Mouse (Mus musculus) forebrain, embryonic 15.5 days (tissue): ENCODE measurements around the gene Lingo1. TPM values are rescaled to one million over a fixed set of nuclear protein-coding genes. Genes with fewer than 3 reads are reported as not detected.

Experiments used
- ATAC-seq: fragments of 200-750 bp; cut with Nextera tagmentation; replicated peaks from 2 replicates; pipeline ENCODE4 v1.8.0; 2017; ENCODE audit warnings: mild to moderate bottlenecking, moderate TSS enrichment, moderate library complexity
- H3K27ac ChIP-seq: fragments of 300-500 bp; sonication (generic); replicated peaks from 2 replicates; pipeline ENCODE4 v1.5.1; 2015; ENCODE audit warnings: mild to moderate bottlenecking, inconsistent platforms
- H3K27me3 ChIP-seq: fragments of 300-500 bp; sonication (generic); 2 replicates; pipeline ENCODE4 v1.6.1; 2015; ENCODE audit warnings: inconsistent platforms
- H3K36me3 ChIP-seq: fragments of 300-500 bp; sonication (generic); 2 replicates; pipeline ENCODE4 v1.6.1; 2015; ENCODE audit warnings: mild to moderate bottlenecking, inconsistent platforms
- H3K4me1 ChIP-seq: fragments of 300-500 bp; sonication (generic); 2 replicates; pipeline ENCODE4 v1.6.1; 2015; ENCODE audit warnings: inconsistent platforms
- H3K4me2 ChIP-seq: fragments of 300-500 bp; sonication (generic); replicated peaks from 2 replicates; pipeline ENCODE4 v1.6.1; 2015; ENCODE audit warnings: mild to moderate bottlenecking, inconsistent platforms
- H3K4me3 ChIP-seq: fragments of 300-500 bp; sonication (generic); 2 replicates; pipeline ENCODE4 v1.5.1; 2015; ENCODE audit warnings: mild to moderate bottlenecking, inconsistent platforms
- H3K9ac ChIP-seq: fragments of 300-500 bp; sonication (generic); replicated peaks from 2 replicates; pipeline ENCODE4 v1.6.1; 2015; ENCODE audit warnings: mild to moderate bottlenecking, inconsistent platforms
- H3K9me3 ChIP-seq: fragments of 300-500 bp; sonication (generic); 2 replicates; pipeline ENCODE4 v1.6.1; 2016; ENCODE audit warnings: inconsistent platforms
- WGBS: fragments of 180-500 bp; shearing (Covaris S2); methylation state at CpG from one replicate; pipeline ENCODE4 v1.1.7; 2015; ENCODE audit warnings: mixed read lengths; 5-methylcytosine and 5-hydroxymethylcytosine counted together
- polyA plus RNA-seq: library from polyadenylated mRNA; unstranded; fragments of >200 nt; fragmentation: Nextera tagmentation; extraction: Ambion mirVana; gene quantifications from 2 replicates; pipeline ENCODE4 v1.2.1, GENCODE M21; 2015

The Lingo1 gene
- polyA plus RNA-seq, 1 experiment from 2014 or later = 38.4 TPM

DNA sequence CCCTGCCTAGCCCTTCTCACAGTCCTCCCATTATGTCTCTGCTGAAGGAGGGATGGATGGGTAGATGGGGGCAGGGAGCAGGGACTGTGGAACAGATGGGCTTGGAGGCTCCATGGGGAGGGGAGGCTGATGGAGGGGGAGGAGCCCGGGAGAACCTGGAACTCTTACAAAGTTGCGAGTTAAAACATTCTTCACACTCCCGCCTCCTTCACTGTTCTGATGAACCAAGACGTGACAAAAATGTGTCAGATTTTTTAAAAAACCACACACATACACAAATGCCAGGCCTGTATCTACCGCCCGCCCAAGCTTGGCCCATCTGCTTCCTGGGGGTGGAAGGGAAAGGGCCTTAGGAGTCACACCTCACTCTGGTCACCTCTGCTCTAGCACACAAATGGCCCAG is 138.3 kb downstream of the Lingo1 start:
- H3K27me3 ChIP-seq = no peaks in the 10 kb centered on the region
- no peaks in the 10 kb centered on the region for H3K9me3 ChIP-seq
- H3K9ac ChIP-seq = no peak overlapping the region
- H3K4me1 ChIP-seq = peaks cover 60% of the 10 kb centered on the region
- H3K27ac ChIP-seq = peak overlapping the region; percentile 81
- no peaks in the 10 kb centered on the region for H3K36me3 ChIP-seq
- H3K4me3 ChIP-seq = no peak overlapping the region
- no peak overlapping the region for H3K4me2 ChIP-seq
- ATAC-seq = peak; percentile 68
- 60% methylated on average over 6 of the region's 6 CpGs for WGBS

DNA sequence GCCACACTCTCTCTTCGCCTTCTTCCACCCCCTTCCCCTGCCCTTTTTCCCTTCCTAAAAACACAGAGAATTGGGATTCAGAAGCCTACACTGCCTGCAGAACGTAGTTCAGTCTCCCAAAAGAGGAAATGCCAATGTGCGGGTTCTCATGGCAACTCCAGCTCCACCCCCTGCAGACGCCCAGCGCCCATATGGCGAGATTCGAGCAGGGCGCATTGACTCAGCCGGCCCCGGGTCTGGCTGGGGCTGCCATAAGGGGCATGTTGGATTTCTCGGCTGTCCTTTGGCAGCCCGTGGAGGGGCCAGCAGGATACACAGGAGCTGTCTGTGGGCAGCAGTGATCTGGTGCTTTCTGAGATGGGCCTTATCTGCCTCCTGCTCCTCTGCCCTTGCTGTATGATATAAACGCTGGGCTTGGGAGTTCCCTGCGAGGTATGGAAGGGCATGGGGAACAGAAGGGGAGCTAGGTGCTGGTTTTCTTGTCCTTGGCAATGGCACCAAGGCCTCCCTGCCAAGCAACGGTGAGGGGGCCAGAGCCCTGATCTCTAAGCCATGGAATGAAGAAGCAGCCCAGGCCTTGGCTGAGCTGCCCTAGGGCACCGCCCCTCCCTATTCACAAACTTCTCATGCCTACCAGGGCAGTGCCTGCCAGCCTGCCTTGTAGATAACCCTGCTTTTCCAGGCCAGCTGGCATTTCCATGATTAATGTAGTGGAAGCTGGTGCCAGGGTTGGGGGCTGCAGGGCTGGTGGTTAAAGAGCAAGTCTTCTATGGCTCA is 139.3 kb downstream of the Lingo1 start:
- Histone ChIP-seq H3K27me3 (no peaks in the 10 kb centered on the region), H3K4me2 (peak overlapping the region; percentile 11; the same call in 1 of the 2 replicates), H3K27ac (peak overlapping the region; percentile 81), H3K4me1 (peaks cover 56% of the 10 kb centered on the region), H3K36me3 (no peaks in the 10 kb centered on the region), H3K4me3 (no peak overlapping the region), H3K9ac (no peak overlapping the region), H3K9me3 (no peaks in the 10 kb centered on the region)
- 51% methylated on average over 16 of the region's 16 CpGs for WGBS
- peak; percentile 29 for ATAC-seq

DNA sequence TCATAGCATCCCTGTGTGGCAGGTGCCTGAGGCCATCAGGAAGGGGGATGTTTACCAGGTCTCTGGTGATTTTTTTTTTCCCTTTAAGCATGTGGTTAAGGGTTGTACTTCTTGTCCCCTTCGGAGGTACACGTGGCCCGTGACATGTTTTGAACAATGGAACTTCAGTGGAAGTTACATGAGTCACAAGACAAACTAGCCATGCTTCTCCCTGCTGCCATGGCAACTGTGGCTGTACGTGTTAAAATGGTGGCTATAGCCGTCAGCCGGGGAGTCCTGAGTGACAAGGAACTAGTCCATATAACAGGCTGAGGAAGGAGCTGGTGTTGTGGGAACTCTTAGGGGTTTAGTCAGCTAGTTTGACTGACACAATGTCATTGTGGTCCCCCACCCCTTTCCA is 141.1 kb downstream of the Lingo1 start:
- no peaks in the 10 kb centered on the region for H3K36me3 ChIP-seq
- no peak overlapping the region for H3K4me3 ChIP-seq
- H3K4me1 ChIP-seq = peaks cover 51% of the 10 kb centered on the region
- no peaks in the 10 kb centered on the region for H3K27me3 ChIP-seq
- no peak overlapping the region for H3K4me2 ChIP-seq
- no peak overlapping the region for H3K27ac ChIP-seq
- no peaks in the 10 kb centered on the region for H3K9me3 ChIP-seq
- H3K9ac ChIP-seq = no peak overlapping the region
- WGBS = 35% methylated on average over 6 of the region's 6 CpGs
- no peak for ATAC-seq

DNA sequence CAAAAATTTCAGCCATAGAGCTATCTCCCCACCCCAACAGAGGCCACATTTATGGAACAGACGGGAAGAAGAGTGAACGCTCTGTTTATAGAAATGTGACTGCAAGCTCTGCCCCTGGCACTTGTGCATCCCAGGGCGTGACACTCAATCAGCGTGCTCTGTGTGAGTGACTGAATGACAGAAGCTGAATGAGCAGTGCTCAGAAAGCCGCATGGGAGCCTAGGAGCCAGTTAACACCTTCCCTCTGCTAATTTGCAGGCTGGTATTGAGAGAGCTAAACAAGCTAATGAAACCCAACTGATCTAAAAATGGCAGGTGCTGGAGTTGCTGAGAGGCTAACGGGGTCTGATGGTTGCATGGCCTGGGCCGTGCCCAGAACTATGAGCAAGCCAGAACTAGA is 143.7 kb downstream of the Lingo1 start:
- Histone ChIP-seq H3K4me2 (no peak overlapping the region), H3K9ac (no peak overlapping the region), H3K9me3 (no peaks in the 10 kb centered on the region), H3K36me3 (no peaks in the 10 kb centered on the region), H3K27ac (0 out of 2 replicates have a peak overlapping the region, but pooled peaks have one; percentile 10), H3K27me3 (peaks cover 3% of the 10 kb centered on the region; the same call in 1 of the 2 replicates), H3K4me3 (no peak overlapping the region), H3K4me1 (peaks cover 33% of the 10 kb centered on the region)
- ATAC-seq = no peak
- WGBS = 39% methylated on average over 7 of the region's 7 CpGs

DNA sequence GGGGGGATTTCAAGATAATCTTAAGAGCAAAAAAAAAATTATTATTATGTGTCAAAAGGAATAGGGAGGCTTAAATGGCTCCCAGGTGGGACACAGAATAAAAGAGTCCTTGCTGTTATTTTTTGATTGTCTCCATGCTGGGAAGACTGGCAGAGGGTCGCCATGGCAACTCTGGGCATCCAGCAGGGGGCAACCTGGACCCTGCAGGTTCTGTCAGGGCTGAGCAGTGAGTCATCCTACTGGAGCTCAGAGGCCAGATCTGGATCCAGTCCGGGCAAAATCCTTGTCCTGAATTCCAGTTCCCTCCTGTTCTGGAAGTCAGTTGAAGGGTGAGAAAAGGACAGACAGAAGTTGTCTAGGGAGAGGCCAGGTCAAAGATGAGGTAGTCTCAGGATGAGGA is 144.7 kb downstream of the Lingo1 start:
- Histone ChIP-seq H3K9ac (no peak overlapping the region), H3K27ac (no peak overlapping the region), H3K36me3 (no peaks in the 10 kb centered on the region), H3K4me3 (no peak overlapping the region), H3K27me3 (peaks cover 3% of the 10 kb centered on the region; the same call in 1 of the 2 replicates), H3K4me2 (no peak overlapping the region), H3K9me3 (no peaks in the 10 kb centered on the region), H3K4me1 (peaks cover 24% of the 10 kb centered on the region)
- 29% methylated on average over 2 of the region's 2 CpGs for WGBS
- ATAC-seq = no peak

DNA sequence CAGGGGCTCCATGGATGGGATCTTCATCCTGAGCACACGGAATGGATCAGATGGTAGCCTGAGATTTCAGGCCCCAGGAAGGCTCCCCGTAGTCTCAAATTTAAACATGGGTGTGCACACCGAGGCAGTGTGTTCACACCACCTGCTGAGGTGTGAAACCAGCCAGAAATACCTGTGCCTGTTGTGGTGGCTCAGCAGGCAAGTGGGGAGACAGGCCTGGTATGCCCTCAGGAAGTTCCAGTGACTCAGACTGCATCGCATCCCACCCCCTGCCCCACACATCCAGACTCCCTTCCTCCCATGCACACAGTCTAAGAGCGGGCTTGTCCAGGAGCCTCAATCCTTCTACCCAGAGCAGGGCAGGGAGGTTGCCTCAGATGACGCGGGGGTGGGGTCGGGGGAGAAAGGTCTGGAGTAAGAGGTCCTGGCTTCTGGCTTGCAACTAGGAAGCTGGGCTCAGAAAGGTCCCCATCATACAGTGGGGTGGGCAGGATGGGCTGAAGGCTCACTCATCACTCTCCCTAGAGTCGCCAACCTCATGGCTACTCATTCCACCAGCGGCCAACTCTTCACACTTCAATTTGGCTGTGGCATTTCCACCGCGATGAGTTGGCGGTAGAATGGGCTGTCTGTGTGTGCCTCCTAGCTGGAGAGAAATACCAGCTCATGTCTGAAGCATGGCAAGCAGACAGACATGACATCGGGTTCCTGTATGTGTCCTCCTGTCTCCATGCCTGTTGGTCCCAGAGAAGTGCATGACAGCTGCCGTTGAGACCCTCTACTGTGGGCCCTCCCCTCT is 149.8 kb downstream of the Lingo1 start:
- ATAC-seq = no peak
- Histone ChIP-seq H3K36me3 (no peaks in the 10 kb centered on the region), H3K4me3 (no peak overlapping the region), H3K27me3 (peaks cover 12% of the 10 kb centered on the region), H3K4me2 (no peak overlapping the region), H3K9me3 (no peaks in the 10 kb centered on the region), H3K27ac (no peak overlapping the region), H3K9ac (no peak overlapping the region), H3K4me1 (peaks cover 13% of the 10 kb centered on the region)
- WGBS = 91% methylated on average over 15 of the region's 15 CpGs

DNA sequence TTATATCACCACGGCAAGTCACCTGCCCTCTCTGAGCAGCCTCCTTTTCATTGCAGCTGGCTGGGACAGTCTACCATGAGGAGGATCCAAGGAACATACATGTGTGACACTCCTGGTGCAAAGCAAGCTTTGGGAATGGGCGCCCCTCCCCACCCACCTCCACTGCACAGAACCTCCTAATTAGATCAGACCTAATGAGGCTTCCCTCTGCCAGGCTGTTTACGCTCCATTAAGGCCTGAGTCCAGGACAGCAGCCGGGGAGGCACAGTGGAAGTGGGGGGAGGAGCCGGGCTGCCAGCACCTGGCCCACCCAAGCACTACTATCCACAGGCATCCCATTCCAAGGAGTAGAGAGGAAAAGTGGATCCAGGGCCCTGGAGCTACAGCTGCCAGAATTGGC is 152.8 kb downstream of the Lingo1 start:
- Histone ChIP-seq H3K9ac (no peak overlapping the region), H3K4me1 (peaks cover 28% of the 10 kb centered on the region), H3K4me2 (no peak overlapping the region), H3K27me3 (peaks cover 34% of the 10 kb centered on the region), H3K27ac (no peak overlapping the region), H3K4me3 (no peak overlapping the region), H3K9me3 (no peaks in the 10 kb centered on the region), H3K36me3 (no peaks in the 10 kb centered on the region)
- 22% methylated on average over 5 of the region's 5 CpGs for WGBS
- ATAC-seq = peak; percentile 55

- ATAC-seq = no peak
- H3K4me2 ChIP-seq = no peak overlapping the region
- no peak overlapping the region for H3K4me3 ChIP-seq
- H3K36me3 ChIP-seq = no peaks in the 10 kb centered on the region
- 53% methylated on average over 8 of the region's 8 CpGs for WGBS
- peaks cover 51% of the 10 kb centered on the region for H3K27me3 ChIP-seq
- H3K9ac ChIP-seq = no peak overlapping the region
- no peak overlapping the region for H3K27ac ChIP-seq
- H3K4me1 ChIP-seq = peaks cover 58% of the 10 kb centered on the region
- no peaks in the 10 kb centered on the region for H3K9me3 ChIP-seq
Measured at GRCm38 (mm10) chr9:56638226-56638905, 157.9 kb downstream of the Lingo1 start.

DNA sequence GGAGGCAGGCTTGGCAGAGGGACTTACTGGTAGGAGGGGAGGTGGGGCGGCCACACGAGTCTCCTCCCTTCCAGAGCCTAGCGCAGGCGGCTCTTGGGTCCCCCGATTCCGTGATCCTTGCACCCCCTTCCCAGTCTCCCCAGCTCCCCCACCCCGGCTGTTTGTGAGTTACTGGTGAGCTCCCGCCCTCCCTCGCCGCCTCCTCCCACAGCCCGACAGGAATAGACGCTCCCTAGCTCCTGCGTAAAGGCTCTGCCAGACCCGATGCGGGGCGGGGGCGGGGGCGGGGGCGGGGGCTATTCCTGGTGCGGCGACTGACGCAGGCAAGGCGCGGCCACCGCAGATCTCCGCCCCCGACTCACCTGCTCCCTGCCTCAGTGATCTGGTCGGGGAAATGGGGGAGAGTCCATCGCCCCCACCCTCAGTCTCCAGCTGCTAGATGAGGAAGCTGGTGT is 158.8 kb downstream of the Lingo1 start:
- no peak for ATAC-seq
- Histone ChIP-seq H3K4me1 (peaks cover 55% of the 10 kb centered on the region), H3K9me3 (no peaks in the 10 kb centered on the region), H3K27me3 (peaks cover 51% of the 10 kb centered on the region), H3K36me3 (no peaks in the 10 kb centered on the region), H3K4me2 (peak overlapping the region; percentile 2; the same call in 1 of the 2 replicates), H3K9ac (no peak overlapping the region), H3K27ac (no peak overlapping the region), H3K4me3 (peak overlapping the region; percentile 10; the same call in 1 of the 2 replicates)
- 3% methylated on average over 29 of the region's 29 CpGs for WGBS

DNA sequence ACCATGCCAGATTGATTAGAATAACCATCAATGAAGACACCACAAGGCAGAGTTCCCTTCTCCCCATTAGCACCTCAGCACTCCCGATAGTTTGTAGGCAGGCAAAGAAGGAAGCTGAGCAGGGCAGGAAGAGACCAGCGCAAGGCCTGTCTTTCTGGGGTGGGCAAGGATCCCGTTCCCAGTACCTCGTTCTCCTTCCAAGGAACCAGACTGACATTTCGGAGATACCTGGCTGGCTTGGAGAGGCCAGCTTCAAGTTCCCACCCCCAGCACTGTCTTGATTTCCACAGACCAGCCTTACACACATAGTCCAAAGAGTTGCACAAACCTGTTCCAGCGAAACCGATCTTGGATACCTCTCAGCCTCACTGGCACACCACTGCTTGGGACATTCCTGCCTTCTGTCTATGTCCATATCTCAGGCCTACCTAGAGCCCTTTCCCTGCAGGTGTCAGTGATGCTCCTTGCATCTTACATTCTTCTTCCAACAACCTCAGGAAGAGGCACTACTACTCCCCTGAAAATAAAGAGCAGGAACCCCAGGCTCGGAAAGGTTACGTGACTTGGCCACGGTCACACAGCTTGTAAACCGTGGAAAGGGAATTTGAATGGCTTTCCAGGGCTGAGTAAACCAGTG is 159.4 kb downstream of the Lingo1 start:
- Histone ChIP-seq H3K27ac (no peak overlapping the region; the same call in 1 of the 2 replicates), H3K36me3 (no peaks in the 10 kb centered on the region), H3K9ac (no peak overlapping the region), H3K4me2 (peak overlapping the region; percentile 95; the same call in 1 of the 2 replicates), H3K4me3 (peak overlapping the region; percentile 10; the same call in 1 of the 2 replicates), H3K9me3 (no peaks in the 10 kb centered on the region), H3K4me1 (peaks cover 57% of the 10 kb centered on the region), H3K27me3 (peaks cover 51% of the 10 kb centered on the region)
- 41% methylated on average over 11 of the region's 11 CpGs for WGBS
- ATAC-seq = no peak

DNA sequence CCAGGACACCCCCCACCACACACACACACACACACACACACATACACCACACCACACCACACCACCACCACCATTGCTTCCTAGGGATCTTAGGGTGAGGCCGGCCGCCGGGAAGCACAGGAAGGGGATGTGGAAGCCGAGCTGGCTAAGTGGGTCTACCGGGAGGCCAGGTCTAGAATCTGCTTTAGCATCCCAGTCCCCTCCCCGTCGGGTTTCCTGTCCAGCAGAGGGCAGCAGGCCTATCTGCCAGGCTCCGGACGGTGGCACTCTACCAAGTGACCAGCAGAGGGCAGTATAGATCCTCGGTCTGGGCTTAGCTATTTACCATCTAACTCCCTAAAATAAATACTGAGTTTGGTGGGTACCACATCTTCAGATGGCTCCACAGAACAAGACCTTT is 160.1 kb downstream of the Lingo1 start:
- Histone ChIP-seq H3K27ac (peak overlapping the region; percentile 79; the same call in 1 of the 2 replicates), H3K9me3 (no peaks in the 10 kb centered on the region), H3K36me3 (no peaks in the 10 kb centered on the region), H3K4me3 (peak overlapping the region; percentile 82), H3K4me1 (peaks cover 57% of the 10 kb centered on the region), H3K27me3 (peaks cover 47% of the 10 kb centered on the region), H3K4me2 (peak overlapping the region; percentile 95), H3K9ac (peak overlapping the region; percentile 89)
- WGBS = 0% methylated on average over 10 of the region's 10 CpGs
- ATAC-seq = peak; percentile 61
